Mouse (Mus musculus) heart, postnatal 0 days (tissue): ENCODE measurements around the gene Fam161a.

Experiments
- CTCF ChIP-seq: IDR thresholded peaks from 2 replicates; pipeline ENCODE4 v1.5.1; 2016; ENCODE audit warnings: antibody characterized with exemption, control low read depth, low read depth
- EP300 ChIP-seq: IDR thresholded peaks from 2 replicates; pipeline ENCODE4 v1.6.1; 2016; ENCODE audit warnings: antibody characterized with exemption, low read depth

DNA sequence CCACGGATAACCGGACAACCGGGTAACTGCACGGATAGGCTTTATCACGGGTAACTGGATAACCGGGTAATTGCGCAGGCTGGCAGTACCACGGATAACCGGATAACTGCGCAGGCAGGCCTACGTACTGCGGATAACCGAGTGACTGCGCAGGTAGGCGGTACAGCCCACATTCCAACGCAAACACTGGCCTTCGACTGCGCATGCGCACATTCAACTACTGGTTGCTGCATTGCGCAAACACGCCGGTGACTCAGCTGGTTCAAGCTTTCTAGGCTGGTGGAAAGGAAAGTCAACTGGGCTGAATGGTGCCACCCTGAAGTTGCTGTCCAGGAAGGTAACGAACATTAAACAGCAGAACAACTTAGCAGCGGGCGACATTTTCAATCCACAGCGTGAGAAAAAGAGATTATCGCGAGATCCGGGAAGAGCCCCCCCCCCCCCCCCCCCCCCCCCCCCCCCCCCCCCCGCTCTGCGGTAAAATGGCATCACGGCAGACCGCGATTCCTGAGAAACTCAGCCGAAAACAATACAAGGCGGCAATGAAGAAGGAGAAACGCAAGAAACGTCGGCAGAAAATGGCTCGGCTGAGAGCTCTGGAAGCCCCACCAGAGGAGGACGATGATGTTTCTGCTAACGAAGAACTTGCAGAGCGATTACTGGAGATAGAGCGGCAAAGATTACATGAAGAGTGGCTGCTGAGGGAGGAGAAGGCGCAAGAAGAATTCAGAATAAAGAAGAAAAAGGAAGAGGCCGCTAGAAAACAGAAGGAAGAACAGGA is 34.4 kb upstream of the Fam161a start:
- TF ChIP-seq EP300 (no peak), CTCF (no peak)
